Mouse (Mus musculus): ENCODE measurements at regions not wholly inside any gene's neighbourhood (a gene's known extent, or its start where the extent isn't known, plus 50 kb on each side); places are given as distances from the start of the nearest gene placed in this dataset.

DNA sequence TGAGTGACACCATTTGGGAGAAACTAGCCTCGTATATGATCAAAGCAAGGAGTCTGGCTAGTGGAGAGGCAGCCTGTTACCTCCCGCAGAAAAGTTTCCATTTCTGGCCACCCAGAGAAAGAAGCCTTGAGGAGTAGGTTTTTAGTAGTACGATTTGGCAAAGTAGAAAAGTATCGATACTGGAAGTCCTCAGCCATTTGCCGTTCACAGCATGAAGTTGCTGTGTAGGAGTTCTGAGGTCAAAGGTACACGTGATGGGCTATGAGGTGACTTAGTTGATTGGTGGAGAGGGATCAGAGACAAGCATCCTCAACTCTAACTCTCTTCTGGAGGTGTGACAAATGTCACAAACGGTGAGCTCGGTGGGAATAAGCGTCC lies 77.5 kb downstream of the Chst2 start:
- no peak for TF ChIP-seq CTCF (IDR thresholded peaks at IDR 0.05; ENCODE audit: borderline replicate concordance, control insufficient read depth, extremely low read depth, insufficient read depth, low read length, poor library complexity)
- no peak for TF ChIP-seq POLR2A (IDR thresholded peaks at IDR 0.05; ENCODE audit: control insufficient read depth, extremely low read depth, insufficient read depth, low read length, poor library complexity)

All from thymus, adult 2 months (tissue).